Mouse (Mus musculus) thymus, adult 2 months (tissue): ENCODE measurements around the gene Kcmf1.

Experiments
- CTCF ChIP-seq: fragments of 200-500 bp; IDR thresholded peaks from 2 replicates; pipeline ENCODE4 v1.5.1; 2012; ENCODE audit warnings: mild to moderate bottlenecking, control low read depth, low read length, moderate library complexity, borderline replicate concordance; ENCODE audit not compliant: control insufficient read depth, poor library complexity, insufficient read depth; ENCODE audit errors: extremely low read depth
- POLR2A ChIP-seq: fragments of 200-500 bp; IDR thresholded peaks from 2 replicates; pipeline ENCODE4 v1.6.1; 2012; ENCODE audit warnings: mild to moderate bottlenecking, low read length, control low read depth, moderate library complexity; ENCODE audit not compliant: control insufficient read depth, poor library complexity, insufficient read depth; ENCODE audit errors: extremely low read depth

- TF ChIP-seq CTCF (peak; percentile 70; the same call in 1 of the 2 replicates), POLR2A (no peak)
These were observed 48.1 kb downstream of the Kcmf1 start for GRCm38 (mm10) chr6:72851633-72852032.
